Mouse (Mus musculus) urinary bladder, adult 18-20 months (tissue): ENCODE measurements around the gene Gm20807.
"Not testable (repeated sequence)": the region's sequence is repeated elsewhere in the genome, so short reads cannot be mapped to it uniquely, and the experiment has no call there.

ENCODE experiments used
- DNase-seq, 2 experiments: peaks; one replicate each; pipeline ENCODE4 v3.0.0; 2022; ENCODE audit warnings: low spot score in 2 of 2, mixed read lengths in 2 of 2

Gene Gm20807

GRCm38 (mm10) chrY:13042591-13042990 is at the start of gene Gm20807:
Gene Gm20807, plus strand, starts transcription at chrY:13042891.
- DNase-seq = not testable (repeated sequence)
